Mouse (Mus musculus): ENCODE results near the gene Lingo1. TPM values are rescaled to one million over a fixed set of nuclear protein-coding genes. Genes with fewer than 3 reads are reported as not detected.

The Lingo1 gene
- polyA plus RNA-seq, 1 experiment from 2014 or later = 3.2 TPM

- H3K27me3 ChIP-seq (ENCODE audit: insufficient read depth, low read length) = no peaks in the 10 kb centered on the region
- H3K4me2 ChIP-seq (ENCODE audit: low read length) = no peak overlapping the region
- TF ChIP-seq CTCF (IDR thresholded peaks at IDR 0.05; ENCODE audit: low read depth) = peak; percentile 35; the same call in 1 of the 2 replicates
- no peaks in the 10 kb centered on the region for H3K36me3 ChIP-seq (ENCODE audit: insufficient read depth, low read length)
- no peak for DNase-seq (ENCODE audit: low spot score)
- H3K9me3 ChIP-seq (replicated peaks; ENCODE audit: low read length) = no peaks in the 10 kb centered on the region
- ATAC-seq (replicated peaks; ENCODE audit: low FRiP score, low read depth) = no peak
- 39% methylated on average over 2 of the region's 2 CpGs for WGBS
- H3K27ac ChIP-seq = no peak overlapping the region
- no peak overlapping the region for H3K9ac ChIP-seq (ENCODE audit: low read depth, low read length)
- no peaks in the 10 kb centered on the region for H3K4me1 ChIP-seq (replicated peaks; ENCODE audit: insufficient read depth, low read length)
- H3K4me3 ChIP-seq (replicated peaks; ENCODE audit: low read depth, low read length) = no peak overlapping the region
Measured at GRCm38 (mm10) chr9:56651586-56651985, 144.7 kb downstream of the Lingo1 start.

GRCm38 (mm10) chr9:56646227-56647025 is 149.8 kb downstream of the Lingo1 start:
- 86% methylated on average over 15 of the region's 15 CpGs for WGBS
- no peak for DNase-seq (ENCODE audit: low spot score)
- H3K9ac ChIP-seq (ENCODE audit: low read depth, low read length) = no peak overlapping the region
- no peak for TF ChIP-seq CTCF (IDR thresholded peaks at IDR 0.05; ENCODE audit: low read depth)
- H3K4me2 ChIP-seq (ENCODE audit: low read length) = no peak overlapping the region
- no peaks in the 10 kb centered on the region for H3K27me3 ChIP-seq (ENCODE audit: insufficient read depth, low read length)
- H3K9me3 ChIP-seq (replicated peaks; ENCODE audit: low read length) = no peaks in the 10 kb centered on the region
- no peaks in the 10 kb centered on the region for H3K4me1 ChIP-seq (replicated peaks; ENCODE audit: insufficient read depth, low read length)
- no peaks in the 10 kb centered on the region for H3K36me3 ChIP-seq (ENCODE audit: insufficient read depth, low read length)
- no peak overlapping the region for H3K27ac ChIP-seq
- H3K4me3 ChIP-seq (replicated peaks; ENCODE audit: low read depth, low read length) = no peak overlapping the region
- ATAC-seq (replicated peaks; ENCODE audit: low FRiP score, low read depth) = no peak

GRCm38 (mm10) chr9:56643474-56643873 is 152.8 kb downstream of the Lingo1 start:
- Histone ChIP-seq H3K27me3 (ENCODE audit: insufficient read depth, low read length) (no peaks in the 10 kb centered on the region), H3K9me3 (replicated peaks; ENCODE audit: low read length) (no peaks in the 10 kb centered on the region), H3K4me1 (replicated peaks; ENCODE audit: insufficient read depth, low read length) (no peaks in the 10 kb centered on the region), H3K4me3 (replicated peaks; ENCODE audit: low read depth, low read length) (no peak overlapping the region), H3K36me3 (ENCODE audit: insufficient read depth, low read length) (no peaks in the 10 kb centered on the region), H3K27ac (no peak overlapping the region), H3K4me2 (ENCODE audit: low read length) (no peak overlapping the region), H3K9ac (ENCODE audit: low read depth, low read length) (no peak overlapping the region)
- DNase-seq (ENCODE audit: low spot score) (peak; percentile 44), ATAC-seq (replicated peaks; ENCODE audit: low FRiP score, low read depth) (0 out of 2 replicates have a peak, but pooled peaks have one; percentile 33)
- 25% methylated on average over 5 of the region's 5 CpGs for WGBS
- no peak for TF ChIP-seq CTCF (IDR thresholded peaks at IDR 0.05; ENCODE audit: low read depth)

GRCm38 (mm10) chr9:56638226-56638905 is 157.9 kb downstream of the Lingo1 start:
- Histone ChIP-seq H3K9ac (ENCODE audit: low read depth, low read length) (no peak overlapping the region), H3K4me2 (ENCODE audit: low read length) (no peak overlapping the region), H3K27me3 (ENCODE audit: insufficient read depth, low read length) (peaks cover 9% of the 10 kb centered on the region; the same call in 1 of the 2 replicates), H3K4me3 (replicated peaks; ENCODE audit: low read depth, low read length) (no peak overlapping the region), H3K9me3 (replicated peaks; ENCODE audit: low read length) (no peaks in the 10 kb centered on the region), H3K36me3 (ENCODE audit: insufficient read depth, low read length) (no peaks in the 10 kb centered on the region), H3K4me1 (replicated peaks; ENCODE audit: insufficient read depth, low read length) (peaks cover 7% of the 10 kb centered on the region), H3K27ac (no peak overlapping the region)
- TF ChIP-seq CTCF (IDR thresholded peaks at IDR 0.05; ENCODE audit: low read depth) = peak; percentile 70
- 61% methylated on average over 8 of the region's 8 CpGs for WGBS
- ATAC-seq (replicated peaks; ENCODE audit: low FRiP score, low read depth) (no peak), DNase-seq (ENCODE audit: low spot score) (peak; percentile 71)

GRCm38 (mm10) chr9:56637403-56637857 is 158.8 kb downstream of the Lingo1 start:
- WGBS = 3% methylated on average over 29 of the region's 29 CpGs
- H3K4me2 ChIP-seq (ENCODE audit: low read length) = peak overlapping the region; percentile 37
- H3K9me3 ChIP-seq (replicated peaks; ENCODE audit: low read length) = no peaks in the 10 kb centered on the region
- no peak for TF ChIP-seq CTCF (IDR thresholded peaks at IDR 0.05; ENCODE audit: low read depth)
- no peak for ATAC-seq (replicated peaks; ENCODE audit: low FRiP score, low read depth)
- peaks cover 10% of the 10 kb centered on the region; the same call in 1 of the 2 replicates for H3K27me3 ChIP-seq (ENCODE audit: insufficient read depth, low read length)
- no peak overlapping the region for H3K9ac ChIP-seq (ENCODE audit: low read depth, low read length)
- no peak overlapping the region for H3K4me3 ChIP-seq (replicated peaks; ENCODE audit: low read depth, low read length)
- no peak for DNase-seq (ENCODE audit: low spot score)
- no peak overlapping the region for H3K27ac ChIP-seq
- no peaks in the 10 kb centered on the region for H3K36me3 ChIP-seq (ENCODE audit: insufficient read depth, low read length)
- peaks cover 7% of the 10 kb centered on the region for H3K4me1 ChIP-seq (replicated peaks; ENCODE audit: insufficient read depth, low read length)

- no peaks in the 10 kb centered on the region for H3K9me3 ChIP-seq (replicated peaks; ENCODE audit: low read length)
- no peaks in the 10 kb centered on the region for H3K36me3 ChIP-seq (ENCODE audit: insufficient read depth, low read length)
- TF ChIP-seq CTCF (IDR thresholded peaks at IDR 0.05; ENCODE audit: low read depth) = no peak
- H3K9ac ChIP-seq (ENCODE audit: low read depth, low read length) = no peak overlapping the region
- H3K4me1 ChIP-seq (replicated peaks; ENCODE audit: insufficient read depth, low read length) = peaks cover 7% of the 10 kb centered on the region
- no peak for ATAC-seq (replicated peaks; ENCODE audit: low FRiP score, low read depth)
- H3K4me3 ChIP-seq (replicated peaks; ENCODE audit: low read depth, low read length) = no peak overlapping the region
- no peak for DNase-seq (ENCODE audit: low spot score)
- no peak overlapping the region; the same call in 1 of the 2 replicates for H3K4me2 ChIP-seq (ENCODE audit: low read length)
- H3K27ac ChIP-seq = no peak overlapping the region
- H3K27me3 ChIP-seq (ENCODE audit: insufficient read depth, low read length) = peaks cover 10% of the 10 kb centered on the region; the same call in 1 of the 2 replicates
- WGBS = 49% methylated on average over 11 of the region's 11 CpGs
Measured at GRCm38 (mm10) chr9:56636766-56637402, 159.4 kb downstream of the Lingo1 start.

Measured in kidney, postnatal 0 days (tissue).